Mouse (Mus musculus): ENCODE data around the gene Anapc4.
A peak's percentile ranks its signal among the peaks of the same experiment; 100 is the strongest.

Anapc4 gene

GRCm38 (mm10) chr5:52833761-52834274 lies at the start of gene Anapc4:
Gene Anapc4 (plus strand): TSS chr5:52834012.
- DNase-seq (ENCODE audit: low spot score), result peak; percentile 100

DNA sequence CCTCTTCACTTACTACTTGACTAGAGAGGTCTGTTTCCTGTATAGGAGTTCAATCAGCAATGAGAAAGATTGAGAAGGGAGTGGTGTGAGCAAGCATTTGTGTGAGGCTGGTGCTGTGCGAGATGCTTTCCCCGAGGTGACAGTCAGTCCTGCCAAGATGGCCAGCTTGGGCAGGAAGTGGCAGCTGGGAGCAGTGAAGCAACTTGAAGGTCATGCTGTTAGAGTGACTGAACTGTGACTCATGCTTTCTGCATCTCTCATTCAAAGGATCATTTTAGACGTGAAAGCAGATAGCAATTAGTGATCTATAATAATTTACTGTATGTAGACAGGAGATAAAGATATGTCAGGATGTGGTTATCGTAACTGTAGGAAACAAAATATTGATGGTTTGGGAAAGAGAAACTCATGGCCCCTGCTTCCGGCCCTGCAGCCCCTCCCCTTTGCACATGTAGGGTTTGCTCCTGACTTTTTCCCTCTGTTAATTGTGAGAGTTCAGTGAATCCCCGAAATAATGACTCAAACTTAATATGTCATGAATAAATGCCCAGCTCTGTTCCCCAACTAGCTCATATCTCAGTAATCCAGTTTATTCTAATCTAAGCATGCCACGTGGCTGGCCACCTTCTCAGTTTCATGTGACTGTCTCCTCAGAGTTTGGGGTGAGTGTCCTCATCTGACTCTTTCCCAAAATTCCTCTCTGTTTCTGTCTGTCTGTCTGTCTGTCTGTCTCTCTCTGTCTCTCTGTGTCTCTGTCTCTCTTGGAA lies 47.1 kb upstream of the Anapc4 start:
- no peak for DNase-seq (ENCODE audit: low spot score)

DNA sequence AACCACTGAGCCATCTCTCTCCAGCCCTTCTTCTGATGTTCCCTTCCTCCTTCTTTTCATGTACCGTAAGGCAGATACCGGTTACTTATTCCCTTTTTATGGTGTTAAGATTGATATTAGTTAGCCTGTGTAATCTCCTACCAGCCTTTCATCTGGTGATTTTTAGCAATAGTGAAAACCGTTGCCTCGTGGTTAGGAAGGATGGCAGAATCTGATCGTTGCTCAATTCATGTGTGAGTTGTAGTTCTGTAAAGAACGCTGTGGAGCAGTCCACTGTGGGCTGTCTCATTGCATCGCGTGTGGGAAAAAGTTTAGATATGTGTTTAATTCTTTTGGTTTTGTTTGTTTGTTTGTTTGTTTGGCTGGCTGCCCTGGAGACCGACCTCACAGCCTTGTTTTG lies 40.6 kb upstream of the Anapc4 start:
- no peak for DNase-seq (ENCODE audit: low spot score)

DNA sequence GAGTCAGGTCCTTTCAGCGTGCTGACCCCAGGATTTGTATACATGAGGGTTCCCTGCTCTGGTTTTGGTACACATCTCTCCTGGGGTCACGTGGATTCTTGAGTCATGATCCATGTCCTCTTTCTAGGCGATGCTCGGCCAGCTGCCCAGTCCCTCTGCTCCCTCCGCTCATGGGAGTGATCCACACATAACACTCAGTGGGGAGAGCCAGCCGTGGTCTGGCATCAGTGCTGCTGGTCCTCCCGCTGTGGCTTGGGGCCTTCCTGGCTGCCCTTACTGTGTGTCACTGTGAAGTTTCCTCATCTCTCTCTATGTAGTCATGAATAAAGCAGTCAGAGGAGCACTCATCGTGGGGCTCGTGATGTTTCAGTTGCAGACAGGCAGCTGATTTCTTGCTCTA lies 39.7 kb upstream of the Anapc4 start:
- no peak for DNase-seq (ENCODE audit: low spot score)

DNA sequence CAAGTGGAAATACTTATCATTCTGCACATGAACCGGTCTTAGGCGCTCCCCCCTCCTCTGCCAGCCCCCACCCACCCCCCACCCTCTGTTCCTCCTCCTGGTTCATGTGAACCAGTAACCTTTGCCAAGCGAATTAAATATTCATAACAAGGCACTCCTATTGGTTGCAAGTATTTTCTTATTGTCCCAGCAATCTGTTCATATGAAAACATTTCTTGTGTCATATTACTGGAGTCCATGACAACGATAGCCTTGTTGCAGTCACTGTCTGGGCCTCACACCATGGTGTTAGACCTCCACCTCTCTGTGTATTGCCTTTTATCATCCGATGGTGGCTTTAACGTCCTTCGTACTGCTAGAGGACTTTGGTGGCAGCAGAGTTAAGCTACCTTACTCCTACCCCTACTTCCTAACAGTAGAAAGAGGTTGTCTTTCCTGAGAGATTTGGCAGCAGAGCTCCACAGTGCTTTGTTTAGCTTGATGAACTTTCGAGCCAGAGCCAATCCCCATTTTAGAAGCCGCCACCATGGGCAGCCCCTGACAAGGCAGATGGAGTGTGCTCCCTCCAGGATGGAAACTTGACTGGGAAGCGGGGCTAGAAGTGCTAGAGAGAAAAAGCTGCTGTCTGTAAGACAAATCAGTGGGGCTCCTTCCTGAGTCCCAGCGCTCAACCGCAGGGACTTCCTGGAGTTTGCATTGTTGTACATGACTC lies 34.4 kb upstream of the Anapc4 start:
- DNase-seq (ENCODE audit: low spot score), result no peak

DNA sequence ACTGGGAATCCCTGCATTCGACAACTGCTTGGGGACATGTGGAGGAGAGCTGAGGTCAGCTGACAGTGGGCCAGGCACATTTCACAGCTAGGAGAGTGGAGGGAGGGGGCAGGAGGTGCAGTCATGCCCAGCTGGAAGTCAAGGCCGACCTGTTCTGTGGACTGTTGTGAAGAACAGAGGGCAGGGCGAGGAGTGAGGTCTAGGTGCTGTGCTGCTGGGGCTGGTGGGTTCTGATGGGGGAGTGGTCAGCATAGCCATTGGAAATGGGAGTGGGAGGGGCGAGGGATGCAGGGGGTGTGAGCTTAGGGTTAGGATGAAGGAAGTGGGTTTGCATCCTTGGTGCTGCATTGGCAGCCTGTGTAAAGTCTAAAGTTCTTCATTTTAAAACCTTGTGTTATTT lies 28.0 kb upstream of the Anapc4 start:
- no peak for DNase-seq (ENCODE audit: low spot score)

DNA sequence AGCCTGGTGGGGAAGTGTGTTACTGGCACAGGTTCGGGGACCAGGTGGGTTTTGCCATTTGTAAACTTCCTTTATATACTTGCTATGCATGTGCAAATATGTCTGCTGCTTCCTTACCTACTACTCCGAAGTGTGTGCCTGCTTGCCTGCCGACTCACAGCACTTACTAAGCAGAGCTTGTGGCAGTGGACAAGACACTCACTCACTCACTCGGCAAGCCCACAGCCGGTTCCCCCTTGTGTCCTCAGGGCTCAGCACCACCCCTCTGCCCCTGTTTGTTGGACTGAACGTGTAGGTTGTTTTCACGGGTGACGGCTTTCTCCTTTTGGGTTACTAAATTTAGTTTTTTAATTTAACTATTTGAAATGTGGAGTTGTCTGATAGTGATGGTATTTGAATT lies 27.5 kb upstream of the Anapc4 start:
- DNase-seq (ENCODE audit: low spot score), result no peak

DNA sequence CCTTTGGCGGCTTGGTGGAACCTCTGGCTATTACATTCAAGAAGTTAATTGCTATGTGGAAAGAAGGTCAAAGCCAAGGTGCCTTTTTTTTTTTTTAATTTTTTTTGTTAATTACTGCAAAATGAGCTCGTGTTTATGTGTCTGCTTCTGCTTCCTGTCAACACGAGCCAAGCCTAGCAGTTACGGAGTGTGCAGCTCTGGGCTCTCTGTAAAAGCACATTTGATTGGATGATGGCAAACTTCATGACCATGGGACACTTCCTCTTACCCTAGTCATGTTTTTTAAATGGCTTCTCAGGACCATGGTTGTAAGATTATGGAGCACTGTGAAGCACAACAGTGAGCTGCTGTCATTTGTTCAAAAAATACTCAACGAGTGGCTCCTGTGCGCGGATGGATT lies 26.8 kb upstream of the Anapc4 start:
- DNase-seq (ENCODE audit: low spot score), result no peak

GRCm38 (mm10) chr5:52810446-52810845 lies 23.4 kb upstream of the Anapc4 start:
- DNase-seq (ENCODE audit: low spot score), result no peak

DNA sequence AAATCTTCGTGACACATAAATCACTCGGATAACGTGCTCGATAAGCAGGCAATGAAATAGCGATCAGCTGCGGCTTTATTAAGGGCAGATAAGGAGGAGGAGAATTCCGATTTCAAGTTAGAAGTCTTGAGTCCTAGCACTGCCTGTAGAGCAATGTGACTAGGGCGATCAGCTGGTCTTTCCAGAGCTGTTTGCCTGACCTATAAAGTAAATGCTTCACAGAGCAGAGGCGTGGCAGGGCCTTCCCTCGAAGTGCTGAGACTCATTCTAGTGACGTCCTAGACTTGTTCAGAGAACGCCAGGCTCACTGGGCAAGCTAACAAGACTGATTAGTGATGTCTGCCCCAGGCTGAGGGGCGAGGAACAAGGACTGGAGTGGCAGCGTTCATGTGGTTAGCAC lies 22.8 kb upstream of the Anapc4 start:
- no peak for DNase-seq (ENCODE audit: low spot score)

DNA sequence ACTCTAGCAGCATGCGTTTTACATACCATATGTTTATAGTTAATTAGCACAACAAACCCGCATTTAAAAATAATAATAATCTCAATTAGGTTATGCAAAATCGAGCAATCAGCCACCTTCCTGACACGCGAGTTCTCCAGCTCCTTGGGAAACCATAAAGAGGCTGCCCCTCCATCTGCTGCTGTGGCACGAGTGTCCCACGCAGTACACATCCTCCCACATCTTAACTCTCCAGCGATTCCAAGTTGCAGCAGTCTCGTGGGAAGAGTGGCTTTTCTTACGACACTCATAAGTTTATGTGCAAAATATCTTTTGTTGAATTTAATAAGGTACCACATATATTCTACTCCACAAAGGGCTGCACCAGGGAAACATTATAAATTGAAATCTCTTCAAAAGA lies 21.4 kb upstream of the Anapc4 start:
- DNase-seq (ENCODE audit: low spot score), result no peak

GRCm38 (mm10) chr5:52813312-52813711 lies 20.5 kb upstream of the Anapc4 start:
- DNase-seq (ENCODE audit: low spot score), result no peak

DNA sequence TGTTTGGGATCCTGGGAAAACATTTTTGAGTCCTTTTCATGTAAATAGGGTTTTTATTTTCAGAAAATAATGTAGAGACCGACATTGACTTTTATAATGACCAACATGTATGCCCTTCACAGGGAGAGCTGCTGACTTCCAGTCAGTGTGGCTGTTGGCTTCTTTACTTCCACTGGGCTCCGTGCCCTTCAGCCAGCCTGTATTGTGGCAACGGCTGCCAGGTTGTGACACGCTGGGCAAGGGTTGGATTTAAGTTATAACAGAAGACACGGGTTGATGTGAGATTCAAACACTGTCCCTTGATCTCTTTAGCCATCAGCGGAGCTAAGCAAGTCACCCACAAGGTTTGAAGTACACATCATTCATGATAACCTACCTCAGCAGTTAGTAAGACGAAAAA lies 15.1 kb upstream of the Anapc4 start:
- no peak for DNase-seq (ENCODE audit: low spot score)

DNA sequence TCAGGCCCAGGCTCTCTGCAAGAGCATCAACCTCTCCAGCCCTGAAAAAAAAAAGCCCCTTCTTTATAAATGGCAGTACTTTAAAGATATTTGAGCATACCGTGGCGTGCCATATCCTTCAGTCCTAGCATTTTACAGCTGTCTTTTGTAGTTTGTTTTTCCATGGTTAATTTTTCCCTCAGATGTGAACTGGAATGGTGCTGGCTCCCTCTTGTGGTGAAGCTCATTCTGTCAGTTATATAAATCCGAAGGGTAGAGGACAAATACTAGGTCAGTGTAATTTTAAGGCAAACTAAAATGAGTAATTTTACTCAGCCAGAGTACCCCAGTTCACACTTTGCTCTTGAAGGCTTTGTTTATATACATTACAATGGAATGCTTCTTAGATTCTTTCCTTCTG lies 12.1 kb upstream of the Anapc4 start:
- DNase-seq (ENCODE audit: low spot score), result no peak

DNA sequence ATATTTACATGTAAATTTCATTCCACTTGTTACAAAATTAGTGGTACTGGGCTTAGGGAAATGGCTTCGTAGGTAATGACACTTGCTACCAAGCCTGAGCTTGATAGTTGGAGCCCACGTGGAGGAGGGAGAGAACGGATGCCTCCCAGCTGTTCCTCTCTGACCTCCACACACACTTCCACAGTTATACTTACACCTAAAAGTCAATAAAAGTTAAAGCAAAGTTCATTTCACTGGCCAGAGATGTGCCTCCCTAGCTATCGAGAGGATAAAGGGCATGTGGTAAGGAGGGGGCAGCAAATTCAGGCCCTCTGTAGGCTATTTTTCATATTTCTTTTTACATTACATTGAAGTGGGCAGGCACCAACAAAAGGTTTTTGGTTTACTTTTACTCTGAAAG lies 5.9 kb upstream of the Anapc4 start:
- DNase-seq (ENCODE audit: low spot score), result no peak

- peak; percentile 62 for DNase-seq (ENCODE audit: low spot score)
These were observed 807 bp upstream of the Anapc4 start for GRCm38 (mm10) chr5:52833005-52833404.

DNA sequence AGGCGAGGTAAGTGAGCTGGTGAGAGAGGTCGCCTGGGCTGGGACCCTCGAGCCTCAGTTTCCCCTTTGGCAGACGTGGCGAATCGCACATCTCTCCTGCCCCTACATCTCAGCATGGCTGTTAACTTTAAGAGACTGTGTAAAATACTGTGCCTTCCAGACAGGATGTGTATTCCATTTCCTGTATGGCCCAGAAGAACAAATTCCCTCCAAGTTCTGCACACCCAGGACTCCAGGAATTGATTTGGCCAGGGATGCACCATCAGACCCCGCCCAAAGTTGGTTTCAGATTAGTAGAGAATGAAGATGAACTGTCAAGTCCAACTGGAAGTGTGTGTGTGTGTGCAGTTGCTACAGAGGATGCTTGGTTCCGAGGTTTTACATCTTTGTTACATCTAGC lies 574 bp downstream of the Anapc4 start:
- no peak for DNase-seq (ENCODE audit: low spot score)

GRCm38 (mm10) chr5:52844319-52844718 lies 10.5 kb downstream of the Anapc4 start:
- no peak for DNase-seq (ENCODE audit: low spot score)

DNA sequence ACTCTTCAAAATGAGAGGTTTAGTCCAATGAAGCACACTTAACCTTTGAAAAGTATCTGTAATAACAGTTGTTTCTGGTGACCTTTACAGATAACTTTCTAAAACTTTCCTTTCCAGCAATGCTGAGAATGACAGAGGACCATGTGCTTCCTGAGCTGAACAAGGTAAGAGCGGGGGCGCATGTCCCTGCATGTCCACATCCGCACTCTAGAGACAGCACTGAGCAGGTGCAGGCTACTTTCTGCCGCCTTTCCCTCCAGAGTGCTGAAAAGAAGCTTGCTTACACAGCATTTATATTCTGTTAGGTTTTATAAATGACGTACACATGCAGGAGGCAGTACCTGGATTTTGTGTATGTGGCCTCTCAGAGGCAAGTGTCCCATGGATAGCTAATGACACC lies 21.9 kb downstream of the Anapc4 start:
- DNase-seq (ENCODE audit: low spot score), result no peak

- no peak for DNase-seq (ENCODE audit: low spot score)
These were observed 30.6 kb downstream of the Anapc4 start for GRCm38 (mm10) chr5:52864446-52864845.

DNA sequence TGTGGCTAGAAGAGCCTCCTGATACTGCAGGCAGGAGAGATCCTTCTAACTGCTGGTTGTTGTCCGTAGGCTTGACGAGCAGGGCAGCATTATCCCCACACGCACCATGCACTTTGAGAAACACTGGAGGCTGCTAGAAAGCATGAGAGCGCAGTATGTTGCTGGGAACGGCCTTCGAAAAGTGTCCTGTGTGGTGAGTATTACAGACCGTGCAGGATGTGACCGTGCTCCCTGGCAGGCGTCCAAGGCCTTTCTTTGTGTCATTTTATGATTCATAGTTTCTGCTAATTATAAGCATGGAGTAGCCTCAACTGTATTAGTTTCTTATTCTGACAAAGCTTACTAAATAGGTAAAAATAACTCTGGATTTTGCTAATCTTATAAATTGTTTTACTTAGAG lies 32.0 kb downstream of the Anapc4 start:
- DNase-seq (ENCODE audit: low spot score), result no peak

DNA sequence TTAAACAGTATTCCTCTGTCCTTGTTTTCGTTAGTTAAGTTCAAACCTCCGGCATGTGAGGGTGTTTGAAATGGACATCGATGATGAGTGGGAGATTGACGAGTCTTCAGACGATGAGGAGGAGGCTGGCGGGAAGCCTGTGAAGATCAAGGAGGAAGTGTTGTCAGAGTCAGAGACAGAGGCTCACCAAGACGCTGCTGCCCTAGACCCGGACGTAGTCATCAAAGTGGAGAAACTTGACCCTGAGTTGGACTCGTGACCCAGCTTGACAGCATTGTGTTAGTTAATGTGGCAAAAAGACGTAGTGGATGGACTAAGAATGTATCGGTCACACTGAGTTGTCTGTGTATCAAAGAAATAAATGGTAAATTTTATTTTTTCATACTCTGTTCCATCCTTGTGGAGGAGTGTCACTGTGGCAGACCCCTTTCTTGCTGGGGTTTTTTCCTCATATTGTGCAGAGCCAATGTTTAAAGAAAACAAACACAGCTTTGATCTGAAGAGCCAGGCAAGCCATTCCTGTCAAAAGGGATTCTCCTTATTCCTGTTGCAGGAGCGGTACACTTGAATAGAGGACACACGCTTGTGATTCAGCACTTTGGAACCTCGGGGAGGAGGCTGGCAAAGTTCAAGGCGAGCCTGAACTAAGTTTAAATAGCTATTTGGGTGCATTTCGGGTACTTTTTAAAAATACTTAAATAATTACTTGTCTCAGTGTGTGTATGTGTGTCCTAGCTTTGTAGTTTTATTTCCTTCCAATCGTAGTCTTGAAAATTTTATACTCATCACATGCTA lies 32.7 kb downstream of the Anapc4 start:
- DNase-seq (ENCODE audit: low spot score), result no peak
